Mouse (Mus musculus) embryonic facial prominence, embryonic 11.5 days (tissue): ENCODE data around the gene Tbkbp1. TPM values are rescaled to one million over a fixed set of nuclear protein-coding genes. Genes with fewer than 3 reads are reported as not detected.

ENCODE experiments used
- ATAC-seq: fragments of 200-750 bp; cut with Nextera tagmentation; replicated peaks from 2 replicates; pipeline ENCODE4 v1.8.0; 2017; ENCODE audit warnings: low read depth; ENCODE audit not compliant: insufficient number of reproducible peaks, low FRiP score, low TSS enrichment
- DNase-seq: peaks from one replicate; pipeline ENCODE4 v3.0.0-alpha.2; 2015; ENCODE audit warnings: low spot score
- H3K27ac ChIP-seq: fragments of 300-500 bp; sonication (generic); replicated peaks from 2 replicates; pipeline ENCODE4 v1.5.1; 2014; ENCODE audit warnings: mild to moderate bottlenecking, low read depth, low read length, control low read depth
- H3K27me3 ChIP-seq: fragments of 300-500 bp; sonication (generic); 2 replicates; pipeline ENCODE4 v1.6.1; 2014; ENCODE audit warnings: mild to moderate bottlenecking, low read length, moderate library complexity, mixed read lengths; ENCODE audit not compliant: control insufficient read depth, insufficient read depth
- H3K36me3 ChIP-seq: fragments of 300-500 bp; sonication (generic); replicated peaks from 2 replicates; pipeline ENCODE4 v1.6.1; 2014; ENCODE audit warnings: low read depth, mild to moderate bottlenecking, low read length, moderate library complexity, mixed read lengths; ENCODE audit not compliant: control insufficient read depth, insufficient read depth
- H3K4me1 ChIP-seq: fragments of 300-500 bp; sonication (generic); 2 replicates; pipeline ENCODE4 v1.6.1; 2014; ENCODE audit warnings: low read length, mixed read lengths; ENCODE audit not compliant: control insufficient read depth, insufficient read depth
- H3K4me2 ChIP-seq: fragments of 300-500 bp; sonication (generic); 2 replicates; pipeline ENCODE4 v1.6.1; 2014; ENCODE audit warnings: low read depth, mild to moderate bottlenecking, control low read depth, low read length, moderate library complexity
- H3K4me3 ChIP-seq: fragments of 300-500 bp; sonication (generic); 2 replicates; pipeline ENCODE4 v1.5.1; 2014; ENCODE audit warnings: low read depth, low read length, control low read depth
- H3K9ac ChIP-seq: fragments of 300-500 bp; sonication (generic); replicated peaks from 2 replicates; pipeline ENCODE4 v1.6.1; 2014; ENCODE audit warnings: mild to moderate bottlenecking, control low read depth, low read length
- H3K9me3 ChIP-seq: fragments of 300-500 bp; sonication (generic); replicated peaks from 2 replicates; pipeline ENCODE4 v1.6.1; 2016; ENCODE audit warnings: mild to moderate bottlenecking, low read length, inconsistent platforms, mixed read lengths; ENCODE audit not compliant: control insufficient read depth
- WGBS: fragments of 180-500 bp; shearing (Covaris S2); extraction: QIAGEN DNeasy Blood & Tissue Kit; methylation state at CpG from one replicate; pipeline ENCODE4 v1.1.7; 2014; 5-methylcytosine and 5-hydroxymethylcytosine counted together
- microRNA-seq: library from miRNA; unstranded; fragments of <30 nt; microRNA quantifications from one replicate; pipeline ENCODE4, GENCODE M21; 2016; ENCODE audit warnings: borderline number of aligned reads
- polyA plus RNA-seq: library from polyadenylated mRNA; unstranded; fragments of >200 nt; fragmentation: Nextera tagmentation; extraction: Ambion mirVana; gene quantifications from 2 replicates; pipeline ENCODE4 v1.2.1, GENCODE M21; 2014

The Tbkbp1 gene
- polyA plus RNA-seq, 1 experiment from 2014 or later = 3.3 TPM

- no peaks in the 10 kb centered on the region for H3K36me3 ChIP-seq
- 91% methylated on average over 10 of the region's 10 CpGs for WGBS
- no peak for ATAC-seq
Observed at GRCm38 (mm10) chr11:97103163-97104090, 47.9 kb downstream of the Tbkbp1 start.

GRCm38 (mm10) chr11:97101722-97102121 is 49.6 kb downstream of the Tbkbp1 start:
- no peak overlapping the region for H3K4me2 ChIP-seq
- DNase-seq (peak; percentile 66), ATAC-seq (no peak; the same call in 1 of the 2 replicates)
- H3K9me3 ChIP-seq = no peaks in the 10 kb centered on the region
- no peak overlapping the region for H3K27ac ChIP-seq
- H3K27me3 ChIP-seq = peaks cover 5% of the 10 kb centered on the region; the same call in 1 of the 2 replicates
- no peaks in the 10 kb centered on the region for H3K4me1 ChIP-seq
- H3K36me3 ChIP-seq = no peaks in the 10 kb centered on the region
- H3K4me3 ChIP-seq = no peak overlapping the region
- 22% methylated on average over 9 of the region's 9 CpGs for WGBS
- no peak overlapping the region for H3K9ac ChIP-seq

More at GRCm38 (mm10) chr11:97103163-97104090, 47.9 kb downstream of the Tbkbp1 start:
- H3K27ac ChIP-seq = no peak overlapping the region
- no peak overlapping the region for H3K4me2 ChIP-seq
- H3K9me3 ChIP-seq = no peaks in the 10 kb centered on the region
- no peaks in the 10 kb centered on the region for H3K4me1 ChIP-seq
- H3K4me3 ChIP-seq = no peak overlapping the region
- H3K27me3 ChIP-seq = peaks cover 5% of the 10 kb centered on the region; the same call in 1 of the 2 replicates
- no peak overlapping the region for H3K9ac ChIP-seq
- no peak for DNase-seq

GRCm38 (mm10) chr11:97098791-97099190 is 52.5 kb downstream of the Tbkbp1 start:
- H3K27ac ChIP-seq = no peak overlapping the region
- H3K4me2 ChIP-seq = no peak overlapping the region
- DNase-seq (no peak), ATAC-seq (no peak)
- no peak overlapping the region for H3K4me3 ChIP-seq
- 20% methylated on average over 18 of the region's 18 CpGs for WGBS
- H3K9ac ChIP-seq = no peak overlapping the region
- no peaks in the 10 kb centered on the region for H3K36me3 ChIP-seq
- H3K27me3 ChIP-seq = peaks cover 5% of the 10 kb centered on the region; the same call in 1 of the 2 replicates
- H3K4me1 ChIP-seq = no peaks in the 10 kb centered on the region
- no peaks in the 10 kb centered on the region for H3K9me3 ChIP-seq

GRCm38 (mm10) chr11:97094600-97094999 is 56.7 kb downstream of the Tbkbp1 start:
- 70% methylated on average over 2 of the region's 2 CpGs for WGBS

GRCm38 (mm10) chr11:97086365-97086764 is 64.9 kb downstream of the Tbkbp1 start:
- Histone ChIP-seq H3K4me1 (no peaks in the 10 kb centered on the region), H3K9me3 (no peaks in the 10 kb centered on the region), H3K27me3 (no peaks in the 10 kb centered on the region), H3K36me3 (no peaks in the 10 kb centered on the region), H3K4me2 (no peak overlapping the region), H3K27ac (no peak overlapping the region), H3K4me3 (no peak overlapping the region), H3K9ac (no peak overlapping the region)
- WGBS = 73% methylated on average over 6 of the region's 6 CpGs
- DNase-seq (no peak), ATAC-seq (no peak)

More at GRCm38 (mm10) chr11:97094600-97094999, 56.7 kb downstream of the Tbkbp1 start:
- Histone ChIP-seq H3K4me2 (no peak overlapping the region), H3K9me3 (no peaks in the 10 kb centered on the region), H3K27ac (no peak overlapping the region), H3K4me3 (no peak overlapping the region), H3K36me3 (no peaks in the 10 kb centered on the region), H3K9ac (no peak overlapping the region), H3K27me3 (peaks cover 5% of the 10 kb centered on the region; the same call in 1 of the 2 replicates), H3K4me1 (no peaks in the 10 kb centered on the region)
- DNase-seq (no peak), ATAC-seq (no peak)

Small RNA genes within 50 kb of the gene (microRNA-seq; reads per million reads assigned to microRNA genes)
- gene Mir7235 = not detected

Other genes starting within 250 kb of the Tbkbp1 start
- 76.0 and 76.2 TPM in 2 replicates for gene Cdk5rap3, start 235.0 kb downstream of the Tbkbp1 start, polyA plus RNA-seq
- gene Prr15l, start 223.4 kb downstream of the Tbkbp1 start, polyA plus RNA-seq = 1.7 and 2.8 TPM in 2 replicates
- 26.7 and 29.0 TPM in 2 replicates for gene Pnpo, start 207.5 kb downstream of the Tbkbp1 start, polyA plus RNA-seq
- 15.8 and 18.3 TPM in 2 replicates for gene Sp2, start 168.5 kb downstream of the Tbkbp1 start, polyA plus RNA-seq
- gene Sp6, start 138.1 kb downstream of the Tbkbp1 start, polyA plus RNA-seq = 0.29 and 0.45 TPM in 2 replicates
- gene Scrn2, start 121.6 kb downstream of the Tbkbp1 start, polyA plus RNA-seq = 20.4 and 26.0 TPM in 2 replicates
- gene Lrrc46, start 110.1 kb downstream of the Tbkbp1 start, polyA plus RNA-seq = 1.1 and 1.3 TPM in 2 replicates
- gene Mrpl10, start 109.9 kb downstream of the Tbkbp1 start, polyA plus RNA-seq = 85.7 and 91.2 TPM in 2 replicates
- gene Osbpl7, start 100.9 kb downstream of the Tbkbp1 start, polyA plus RNA-seq = 4.3 and 5.8 TPM in 2 replicates
- not detected in 2 replicates for gene Tbx21, start 36.2 kb downstream of the Tbkbp1 start, polyA plus RNA-seq
- 98.7 and 103 TPM in 2 replicates for gene Kpnb1, start 36.4 kb upstream of the Tbkbp1 start, polyA plus RNA-seq
- 70.3 and 75.1 TPM in 2 replicates for gene Npepps, start 129.1 kb upstream of the Tbkbp1 start, polyA plus RNA-seq
- gene Mrpl45, start 164.2 kb upstream of the Tbkbp1 start, polyA plus RNA-seq = 57.2 and 61.3 TPM in 2 replicates
- gene Gpr179, start 200.6 kb upstream of the Tbkbp1 start, polyA plus RNA-seq = 0.01 and 0.04 TPM in 2 replicates
- 2.4 and 2.8 TPM in 2 replicates for gene Socs7, start 211.1 kb upstream of the Tbkbp1 start, polyA plus RNA-seq